Mouse (Mus musculus) forebrain, embryonic 14.5 days (tissue): ENCODE data around the gene Notch2. TPM values are rescaled to one million over a fixed set of nuclear protein-coding genes. Genes with fewer than 3 reads are reported as not detected.

Source experiments
- ATAC-seq: fragments of 200-750 bp; cut with Nextera tagmentation; 2 replicates; pipeline ENCODE4 v1.8.0; 2017; ENCODE audit warnings: mild to moderate bottlenecking, moderate library complexity
- DNase-seq: peaks from one replicate; pipeline ENCODE4 v3.0.0-alpha.2; 2015; ENCODE audit warnings: low spot score
- H3K27ac ChIP-seq: fragments of 300-500 bp; sonication (generic); 2 replicates; pipeline ENCODE4 v1.5.1; 2014; ENCODE audit warnings: low read depth, mild to moderate bottlenecking, control low read depth, low read length, moderate library complexity
- H3K27me3 ChIP-seq: fragments of 300-500 bp; sonication (generic); replicated peaks from 2 replicates; pipeline ENCODE4 v1.6.1; 2014; ENCODE audit warnings: low read length, control low read depth, mixed read lengths; ENCODE audit not compliant: control insufficient read depth, insufficient read depth
- H3K36me3 ChIP-seq: fragments of 300-500 bp; sonication (generic); 2 replicates; pipeline ENCODE4 v1.6.1; 2014; ENCODE audit warnings: low read length, control low read depth; ENCODE audit not compliant: control insufficient read depth, insufficient read depth
- H3K4me1 ChIP-seq: fragments of 300-500 bp; sonication (generic); 2 replicates; pipeline ENCODE4 v1.6.1; 2014; ENCODE audit warnings: antibody characterized with exemption, low read length, control low read depth; ENCODE audit not compliant: control insufficient read depth, insufficient read depth
- H3K4me2 ChIP-seq: fragments of 300-500 bp; sonication (generic); 2 replicates; pipeline ENCODE4 v1.6.1; 2014; ENCODE audit warnings: mild to moderate bottlenecking, control low read depth, low read length
- H3K4me3 ChIP-seq: fragments of 300-500 bp; sonication (generic); 2 replicates; pipeline ENCODE4 v1.5.1; 2014; ENCODE audit warnings: low read depth, low read length, control low read depth
- H3K9ac ChIP-seq: fragments of 300-500 bp; sonication (generic); 2 replicates; pipeline ENCODE4 v1.6.1; 2014; ENCODE audit warnings: mild to moderate bottlenecking, low read length, control low read depth, moderate library complexity
- H3K9me3 ChIP-seq: fragments of 300-500 bp; sonication (generic); replicated peaks from 2 replicates; pipeline ENCODE4 v1.6.1; 2016; ENCODE audit warnings: low read length, control low read depth, mixed read lengths; ENCODE audit not compliant: control insufficient read depth
- WGBS: fragments of 180-500 bp; shearing (Covaris S2); extraction: QIAGEN DNeasy Blood & Tissue Kit; methylation state at CpG from one replicate; pipeline ENCODE4 v1.1.7; 2014; 5-methylcytosine and 5-hydroxymethylcytosine counted together
- polyA plus RNA-seq: library from polyadenylated mRNA; unstranded; fragments of >200 nt; fragmentation: Nextera tagmentation; extraction: Ambion mirVana; gene quantifications from 2 replicates; pipeline ENCODE4 v1.2.1, GENCODE M21; 2014

Gene Notch2
- polyA plus RNA-seq, 1 experiment from 2014 or later: 13.6 TPM

DNA sequence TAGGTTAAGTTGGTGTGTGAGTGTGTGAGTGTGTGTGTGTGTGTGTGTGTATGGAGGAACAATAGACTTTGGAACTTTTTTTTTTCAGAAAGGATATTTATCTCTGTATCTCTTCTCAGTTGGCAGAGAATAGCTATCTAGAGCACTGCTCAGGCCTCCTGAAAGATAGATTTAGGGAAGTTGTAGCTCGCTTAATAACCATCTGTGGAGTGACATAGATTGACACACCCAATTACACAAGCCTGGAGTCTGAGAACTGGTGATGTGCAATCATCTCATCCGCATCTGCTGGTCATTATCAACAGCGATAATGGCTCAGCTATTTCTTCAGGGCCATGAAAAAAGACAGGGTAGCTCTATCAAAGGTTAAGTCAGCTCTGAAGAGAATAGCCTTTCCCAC lies 18.9 kb downstream of the Notch2 start:
- DNase-seq: no peak

DNA sequence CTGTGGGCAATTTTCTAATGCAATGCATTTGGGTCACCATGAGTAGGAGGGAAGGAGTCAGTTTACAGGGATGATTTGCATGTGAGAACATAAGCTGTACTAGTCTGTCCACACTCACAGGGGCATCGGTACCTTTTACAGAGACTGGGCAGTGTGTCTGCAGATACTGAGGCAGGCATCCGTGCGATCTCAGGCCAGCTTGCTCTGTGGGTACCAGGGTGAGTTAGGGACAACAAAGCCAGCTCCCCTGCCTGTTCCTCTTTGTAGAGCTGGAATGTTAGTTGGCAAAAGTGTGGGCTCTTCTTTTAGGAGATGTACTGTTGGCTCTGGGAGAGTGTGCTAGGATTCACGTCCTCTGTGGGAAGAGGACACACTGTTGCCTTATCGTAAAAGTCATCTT lies 19.6 kb downstream of the Notch2 start:
- H3K36me3 ChIP-seq: no peaks in the 10 kb centered on the region
- WGBS: 38% methylated on average over 5 of the region's 5 CpGs
- no peak overlapping the region for H3K4me3 ChIP-seq
- H3K4me1 ChIP-seq: peaks cover 73% of the 10 kb centered on the region
- DNase-seq (no peak), ATAC-seq (no peak)
- H3K9ac ChIP-seq: no peak overlapping the region
- H3K9me3 ChIP-seq: no peaks in the 10 kb centered on the region
- H3K27ac ChIP-seq: no peak overlapping the region
- no peak overlapping the region for H3K4me2 ChIP-seq
- no peaks in the 10 kb centered on the region for H3K27me3 ChIP-seq

More for the DNA sequence above, 18.9 kb downstream of the Notch2 start:
- H3K27ac ChIP-seq: no peak overlapping the region
- no peak for ATAC-seq
- H3K9ac ChIP-seq: no peak overlapping the region
- H3K4me2 ChIP-seq: no peak overlapping the region
- no peaks in the 10 kb centered on the region for H3K9me3 ChIP-seq
- H3K4me3 ChIP-seq: no peak overlapping the region
- peaks cover 69% of the 10 kb centered on the region for H3K4me1 ChIP-seq
- WGBS: 65% methylated on average over 3 of the region's 3 CpGs
- no peaks in the 10 kb centered on the region for H3K36me3 ChIP-seq
- no peaks in the 10 kb centered on the region for H3K27me3 ChIP-seq

DNA sequence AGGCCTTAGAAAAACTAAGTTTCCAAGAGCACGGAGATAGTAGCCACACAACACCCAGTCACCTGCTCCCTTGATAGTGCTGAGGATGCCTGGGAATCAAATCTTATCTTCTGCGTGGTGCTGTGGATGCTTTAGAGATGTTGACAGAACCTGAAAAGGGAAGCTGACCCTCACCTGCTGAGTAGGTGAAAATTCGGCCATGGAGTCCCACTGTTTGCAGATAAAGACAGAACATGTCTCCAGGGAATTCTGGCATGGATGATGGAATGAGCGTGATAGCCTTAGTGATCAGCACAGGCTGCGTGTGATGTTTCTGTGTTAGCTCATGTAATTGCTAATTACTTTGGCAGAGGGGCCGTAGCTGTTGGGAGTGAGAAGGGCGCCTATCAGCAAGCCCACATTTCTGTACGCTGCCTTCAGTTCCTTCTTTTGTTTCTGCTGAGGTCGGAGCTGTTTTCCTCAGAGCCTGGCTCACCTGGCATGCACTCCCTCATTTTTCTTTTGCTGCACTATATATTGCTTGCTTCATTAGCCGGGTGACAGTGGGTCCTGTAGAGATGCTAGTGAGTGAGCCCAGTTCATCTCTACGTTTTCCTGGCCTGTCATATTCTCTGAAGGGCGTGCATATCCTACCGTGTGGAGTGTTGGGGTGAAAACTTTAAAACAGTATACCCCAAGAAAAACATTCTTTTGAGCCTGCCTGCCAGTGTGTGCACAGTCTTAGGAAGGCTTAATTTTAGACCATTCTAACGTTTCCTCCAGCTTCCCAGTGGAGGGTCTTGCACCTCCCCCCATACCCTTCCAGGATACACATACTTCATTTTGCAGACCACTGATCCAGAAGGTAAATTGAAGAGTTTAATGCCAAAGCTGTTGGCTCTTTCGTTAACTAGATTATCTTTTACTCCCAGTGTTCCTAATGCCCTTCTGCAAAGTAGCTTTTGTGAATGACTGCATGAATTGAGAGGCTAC lies 21.6 kb downstream of the Notch2 start:
- H3K4me3 ChIP-seq: no peak overlapping the region
- DNase-seq (peak; percentile 71), ATAC-seq (peak; percentile 51; the same call in 1 of the 2 replicates)
- H3K36me3 ChIP-seq: no peaks in the 10 kb centered on the region
- 19% methylated on average over 15 of the region's 15 CpGs for WGBS
- peaks cover 72% of the 10 kb centered on the region for H3K4me1 ChIP-seq
- no peaks in the 10 kb centered on the region for H3K27me3 ChIP-seq
- H3K27ac ChIP-seq: peak overlapping the region; percentile 61; the same call in 1 of the 2 replicates
- H3K9me3 ChIP-seq: no peaks in the 10 kb centered on the region
- H3K4me2 ChIP-seq: peak overlapping the region; percentile 15
- H3K9ac ChIP-seq: peak overlapping the region; percentile 13; the same call in 1 of the 2 replicates

DNA sequence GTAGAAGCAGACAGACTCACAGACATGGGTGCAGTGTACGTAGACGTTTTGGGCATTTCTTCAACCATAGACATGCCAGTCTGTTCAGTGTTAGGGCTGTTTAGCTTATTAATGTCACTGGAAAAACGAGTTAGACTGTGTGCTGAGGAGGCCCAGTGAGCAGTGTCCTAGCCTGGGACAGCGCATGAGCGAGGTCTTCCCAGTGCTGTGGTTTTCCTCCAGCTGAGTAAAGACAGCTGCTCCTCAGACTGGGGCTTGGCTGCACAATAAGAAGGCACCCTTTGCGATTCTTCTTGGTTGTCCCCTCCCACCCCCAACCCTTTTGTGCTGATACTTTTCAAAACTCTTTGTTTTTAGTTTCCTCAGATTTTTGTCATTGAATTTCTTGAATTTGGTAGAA lies 22.8 kb downstream of the Notch2 start:
- 65% methylated on average over 6 of the region's 6 CpGs for WGBS
- no peak for ATAC-seq

DNA sequence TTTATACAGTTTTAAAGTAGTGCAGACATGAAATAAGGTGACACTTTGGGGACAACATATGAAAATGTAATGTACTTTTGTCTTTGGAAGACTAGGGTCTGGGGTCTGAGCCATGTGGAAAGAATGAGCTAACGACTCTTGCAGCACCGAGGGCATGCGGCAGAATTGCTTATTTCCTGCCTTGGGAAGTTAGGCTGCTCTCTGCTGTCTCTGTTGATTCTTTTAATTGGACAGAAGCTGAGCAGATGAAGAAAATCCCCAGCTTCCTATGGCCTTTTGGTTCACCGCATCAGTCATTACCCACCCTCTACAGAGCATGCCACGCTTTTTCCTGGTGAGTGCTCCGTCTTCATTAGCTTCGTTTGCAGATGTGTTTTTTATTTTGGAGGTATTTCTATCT lies 23.8 kb downstream of the Notch2 start:
- H3K4me2 ChIP-seq: no peak overlapping the region
- no peaks in the 10 kb centered on the region for H3K27me3 ChIP-seq
- H3K9ac ChIP-seq: no peak overlapping the region
- H3K27ac ChIP-seq: peak overlapping the region; percentile 82; the same call in 1 of the 2 replicates
- H3K4me3 ChIP-seq: no peak overlapping the region
- H3K4me1 ChIP-seq: peaks cover 69% of the 10 kb centered on the region
- 29% methylated on average over 7 of the region's 7 CpGs for WGBS
- ATAC-seq: no peak
- no peaks in the 10 kb centered on the region for H3K9me3 ChIP-seq
- H3K36me3 ChIP-seq: no peaks in the 10 kb centered on the region
- no peak for DNase-seq

More for the DNA sequence above, 22.8 kb downstream of the Notch2 start:
- no peak for DNase-seq
- Histone ChIP-seq H3K9ac (no peak overlapping the region), H3K4me3 (no peak overlapping the region), H3K27ac (peak overlapping the region; percentile 44; the same call in 1 of the 2 replicates), H3K27me3 (no peaks in the 10 kb centered on the region), H3K4me1 (peaks cover 70% of the 10 kb centered on the region), H3K9me3 (no peaks in the 10 kb centered on the region), H3K4me2 (0 out of 2 replicates have a peak overlapping the region, but pooled peaks have one; percentile 15), H3K36me3 (no peaks in the 10 kb centered on the region)

DNA sequence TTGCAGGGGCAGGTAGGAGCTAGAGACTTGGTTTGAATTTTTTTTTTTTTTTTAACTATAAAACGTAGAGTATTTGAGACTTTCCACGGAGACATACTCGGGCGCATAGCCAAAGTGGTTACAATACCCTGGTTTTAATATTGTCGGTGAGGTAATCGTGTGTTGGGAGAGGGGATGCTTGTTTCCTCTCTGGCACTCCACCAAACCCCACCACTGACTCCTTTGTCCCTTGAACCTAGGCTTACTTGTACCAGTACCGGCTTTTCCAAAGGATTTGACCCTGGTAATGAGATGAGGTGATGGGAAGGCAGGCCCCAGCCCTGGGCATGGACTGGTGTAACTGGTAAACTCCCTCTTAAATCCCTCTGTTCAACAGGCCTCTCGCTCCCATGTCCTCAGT lies 25.3 kb downstream of the Notch2 start:
- Histone ChIP-seq H3K9ac (no peak overlapping the region), H3K9me3 (no peaks in the 10 kb centered on the region)
- peak; percentile 84 for DNase-seq

DNA sequence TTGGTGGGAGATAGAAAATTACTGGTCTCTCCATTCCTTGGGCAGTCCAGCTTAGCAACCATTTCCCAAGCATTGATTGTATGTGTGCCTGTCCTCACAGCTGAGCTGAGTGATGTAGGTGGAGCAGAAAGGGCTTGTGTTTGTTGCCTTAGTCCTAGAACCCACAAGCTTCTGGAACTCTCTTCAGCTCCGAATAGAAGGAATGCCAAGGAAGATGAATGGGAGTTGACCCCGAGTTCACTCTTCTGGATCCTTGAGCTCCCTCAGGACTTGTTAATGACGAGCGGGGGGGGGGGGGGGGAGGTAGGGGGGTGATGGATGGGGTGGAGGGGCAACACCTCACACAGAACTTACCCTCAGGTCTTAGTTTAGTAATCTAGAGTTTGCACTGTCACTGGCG lies 25.9 kb downstream of the Notch2 start:
- no peaks in the 10 kb centered on the region for H3K27me3 ChIP-seq
- ATAC-seq: no peak
- H3K36me3 ChIP-seq: no peaks in the 10 kb centered on the region
- H3K9me3 ChIP-seq: no peaks in the 10 kb centered on the region
- WGBS: 51% methylated on average over 4 of the region's 5 CpGs
- H3K4me3 ChIP-seq: no peak overlapping the region
- no peak for DNase-seq
- H3K4me1 ChIP-seq: peaks cover 62% of the 10 kb centered on the region
- no peak overlapping the region for H3K4me2 ChIP-seq
- no peak overlapping the region for H3K9ac ChIP-seq
- H3K27ac ChIP-seq: peak overlapping the region; percentile 70

More for the DNA sequence above, 25.3 kb downstream of the Notch2 start:
- Histone ChIP-seq H3K4me2 (no peak overlapping the region), H3K27me3 (no peaks in the 10 kb centered on the region), H3K4me1 (peaks cover 62% of the 10 kb centered on the region), H3K27ac (peak overlapping the region; percentile 82), H3K4me3 (no peak overlapping the region), H3K36me3 (no peaks in the 10 kb centered on the region)
- ATAC-seq: peak; percentile 55
- WGBS: 26% methylated on average over 8 of the region's 8 CpGs

DNA sequence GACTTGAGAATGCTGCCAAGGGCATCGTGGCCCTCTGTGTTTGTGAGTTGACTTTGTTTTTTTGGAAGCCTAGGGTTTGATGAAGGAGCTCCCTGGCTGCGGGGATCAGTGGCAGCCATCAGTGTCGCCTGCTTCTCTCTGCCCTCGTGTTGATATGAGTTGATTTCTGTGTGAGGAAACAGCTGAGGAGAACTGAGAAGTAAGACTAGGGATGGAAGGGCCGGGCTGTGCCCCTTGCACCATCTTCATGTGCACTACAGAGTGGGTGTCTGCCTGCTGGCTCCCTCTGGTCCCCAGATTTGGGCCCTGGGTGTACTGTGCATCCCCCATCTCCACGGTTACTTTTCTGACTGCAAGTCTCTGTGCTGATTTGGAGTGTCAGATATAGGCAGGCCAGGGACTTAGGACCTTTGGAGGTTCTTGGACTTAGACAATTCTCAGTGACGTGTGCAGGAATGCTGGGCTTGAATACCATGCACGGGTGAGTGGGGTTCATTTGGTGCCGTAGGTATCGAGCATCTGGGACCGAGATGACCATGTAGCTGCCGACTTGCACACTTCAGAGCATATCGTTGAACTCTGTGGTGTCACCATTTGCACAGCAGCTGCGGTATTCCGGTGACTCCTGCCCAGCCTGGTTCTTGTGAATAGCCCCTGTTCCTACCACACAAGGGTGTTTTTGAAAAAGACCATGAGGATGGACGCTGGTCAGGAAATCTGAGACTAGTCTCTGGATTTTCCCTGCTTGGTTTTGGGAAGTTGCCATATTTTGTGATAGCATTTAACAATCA lies 26.5 kb downstream of the Notch2 start:
- DNase-seq (no peak), ATAC-seq (no peak)
- Histone ChIP-seq H3K27ac (peak overlapping the region; percentile 70), H3K4me2 (no peak overlapping the region), H3K9me3 (no peaks in the 10 kb centered on the region), H3K9ac (no peak overlapping the region), H3K4me1 (peaks cover 60% of the 10 kb centered on the region), H3K36me3 (no peaks in the 10 kb centered on the region), H3K27me3 (no peaks in the 10 kb centered on the region), H3K4me3 (no peak overlapping the region)
- 89% methylated on average over 16 of the region's 16 CpGs for WGBS
